Mouse (Mus musculus) spleen, postnatal 4 days (tissue): ENCODE measurements at regions not wholly inside any gene's neighbourhood (a gene's known extent, or its start where the extent isn't known, plus 50 kb on each side); places are given as distances from the start of the nearest gene placed in this dataset.

ENCODE experiments used
- DNase-seq, 2 experiments: peaks; one replicate each; pipeline ENCODE4 v3.0.0; 2022; ENCODE audit warnings: low spot score in 2 of 2

DNA sequence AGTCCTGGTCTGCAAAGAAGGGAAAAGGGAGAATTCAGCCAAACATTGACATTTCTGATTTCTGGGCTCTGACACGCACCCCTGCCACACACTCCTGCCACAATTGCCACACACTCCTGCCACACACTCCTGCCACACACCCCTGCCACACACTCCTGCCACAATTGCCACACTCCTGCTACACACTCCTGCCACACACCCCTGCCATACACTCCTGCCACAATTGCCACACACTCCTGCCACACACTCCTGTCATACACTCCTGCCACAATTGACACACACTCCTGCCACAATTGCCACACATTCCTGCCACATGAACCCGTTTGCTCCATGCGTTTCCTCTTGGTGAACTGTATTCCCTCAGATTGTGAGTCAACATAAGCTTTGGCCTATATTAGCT lies 130.0 kb upstream of the Gm9833 start:
- DNase-seq = no peak

DNA sequence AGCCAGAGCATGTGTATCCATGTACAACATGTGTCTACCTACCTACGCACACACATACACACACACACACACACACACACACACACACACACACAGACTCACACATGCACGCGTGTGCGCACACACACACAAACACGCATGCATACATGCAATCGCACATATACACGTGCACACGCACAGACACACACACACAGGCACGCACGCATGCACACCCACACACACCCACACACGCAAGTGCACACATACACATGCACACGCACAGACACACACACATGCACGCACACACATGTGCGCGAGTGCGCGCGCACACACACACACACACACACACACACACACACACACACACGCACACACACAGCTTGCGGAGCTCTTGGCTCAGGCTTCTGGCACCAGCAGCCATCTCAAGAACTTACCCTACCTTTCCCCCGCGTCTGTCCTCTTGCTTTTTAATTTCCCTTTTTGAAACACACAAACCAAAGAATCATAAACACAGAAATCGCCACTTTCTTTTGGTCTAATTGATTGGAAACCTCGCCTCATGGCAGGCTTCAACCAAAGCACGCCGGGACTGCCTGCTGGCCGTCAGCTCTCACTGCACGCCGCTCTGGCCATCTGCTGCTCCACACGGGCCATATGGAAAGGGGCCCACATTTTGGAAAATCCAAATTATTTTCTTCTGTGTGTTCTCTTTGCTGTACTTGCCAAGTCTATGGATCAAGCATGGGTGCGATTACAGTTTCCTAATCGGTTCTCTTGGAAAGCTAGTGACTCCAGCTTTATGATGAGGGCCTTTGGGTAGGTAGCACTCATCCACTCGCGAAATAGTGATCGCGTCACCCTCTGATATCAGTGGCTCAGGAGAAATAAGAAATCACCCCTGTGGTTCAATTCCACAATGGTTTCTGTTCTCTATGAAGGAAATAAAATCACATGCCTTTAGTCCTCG lies 127.9 kb upstream of the Gm9833 start:
- no peak for DNase-seq

DNA sequence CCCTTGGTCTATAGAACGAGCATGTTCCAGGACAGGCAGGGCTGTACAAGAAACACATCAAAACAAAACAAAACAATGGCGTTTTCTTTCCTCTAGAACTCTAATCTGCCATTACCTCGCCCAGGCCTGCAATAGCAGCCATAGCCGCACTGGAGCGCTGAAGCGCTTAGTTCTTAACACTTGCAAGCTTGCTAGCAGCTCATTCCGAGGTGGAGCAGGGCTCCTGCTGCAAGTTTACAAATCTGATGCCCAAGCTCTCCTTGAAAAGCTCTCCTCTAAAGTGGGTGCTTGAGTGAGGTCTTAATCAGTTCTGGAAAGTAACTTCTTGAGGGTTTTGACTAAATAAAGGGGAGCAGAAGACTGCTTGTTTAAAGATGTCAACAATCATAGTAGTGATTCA lies 127.2 kb upstream of the Gm9833 start:
- DNase-seq = no peak
